Mouse (Mus musculus): ENCODE measurements around the gene Foxn1.

Foxn1 gene

GRCm38 (mm10) chr11:78386508-78387043 is at the start of gene Foxn1:
Gene Foxn1 (minus strand): TSS chr11:78386558.
- DNase-seq (ENCODE audit: low spot score): peak; percentile 39

- DNase-seq (ENCODE audit: low spot score): peak; percentile 34
Observed at GRCm38 (mm10) chr11:78435776-78436349, 49.5 kb upstream of the Foxn1 start.

- no peak for DNase-seq (ENCODE audit: low spot score)
Observed at GRCm38 (mm10) chr11:78434052-78434451, 47.7 kb upstream of the Foxn1 start.

- no peak for DNase-seq (ENCODE audit: low spot score)
Observed at GRCm38 (mm10) chr11:78431176-78431575, 44.8 kb upstream of the Foxn1 start.

GRCm38 (mm10) chr11:78430195-78430878 is 44.0 kb upstream of the Foxn1 start:
- DNase-seq (ENCODE audit: low spot score): no peak

GRCm38 (mm10) chr11:78428309-78428708 is 42.0 kb upstream of the Foxn1 start:
- DNase-seq (ENCODE audit: low spot score): no peak

- DNase-seq (ENCODE audit: low spot score): no peak
Observed at GRCm38 (mm10) chr11:78427655-78428054, 41.3 kb upstream of the Foxn1 start.

- no peak for DNase-seq (ENCODE audit: low spot score)
Observed at GRCm38 (mm10) chr11:78425572-78425971, 39.2 kb upstream of the Foxn1 start.

GRCm38 (mm10) chr11:78424352-78424751 is 38.0 kb upstream of the Foxn1 start:
- DNase-seq (ENCODE audit: low spot score): no peak

GRCm38 (mm10) chr11:78422055-78422819 is 35.9 kb upstream of the Foxn1 start, which contains the start of gene Slc13a2:
Gene Slc13a2 (minus strand): TSS chr11:78422217.
- no peak for DNase-seq (ENCODE audit: low spot score)

GRCm38 (mm10) chr11:78421201-78422009 is 35.0 kb upstream of the Foxn1 start:
- no peak for DNase-seq (ENCODE audit: low spot score)

GRCm38 (mm10) chr11:78420263-78420889 is 34.0 kb upstream of the Foxn1 start:
- no peak for DNase-seq (ENCODE audit: low spot score)

GRCm38 (mm10) chr11:78416854-78417253 is 30.5 kb upstream of the Foxn1 start:
- DNase-seq (ENCODE audit: low spot score): no peak

- DNase-seq (ENCODE audit: low spot score): no peak
Observed at GRCm38 (mm10) chr11:78412861-78413260, 26.5 kb upstream of the Foxn1 start.

- no peak for DNase-seq (ENCODE audit: low spot score)
Observed at GRCm38 (mm10) chr11:78412324-78412850, 26.0 kb upstream of the Foxn1 start.

- no peak for DNase-seq (ENCODE audit: low spot score)
Observed at GRCm38 (mm10) chr11:78411606-78412323, 25.4 kb upstream of the Foxn1 start.

- DNase-seq (ENCODE audit: low spot score): no peak
Observed at GRCm38 (mm10) chr11:78408256-78409240, 22.2 kb upstream of the Foxn1 start.

- DNase-seq (ENCODE audit: low spot score): no peak
Observed at GRCm38 (mm10) chr11:78402062-78402461, 15.7 kb upstream of the Foxn1 start.

- no peak for DNase-seq (ENCODE audit: low spot score)
Observed at GRCm38 (mm10) chr11:78401469-78401868, 15.1 kb upstream of the Foxn1 start.
